Mouse (Mus musculus) hindbrain, embryonic 14.5 days (tissue): Measurements from ENCODE around the gene Cpa4. TPM values are rescaled to one million over a fixed set of nuclear protein-coding genes. Genes with fewer than 3 reads are reported as not detected.

Experiments used
- ATAC-seq: fragments of 200-750 bp; cut with Nextera tagmentation; 2 replicates; pipeline ENCODE4 v1.8.0; 2017; ENCODE audit warnings: moderate number of reproducible peaks, mild to moderate bottlenecking, moderate TSS enrichment, moderate library complexity; ENCODE audit not compliant: low FRiP score
- DNase-seq: peaks from one replicate; pipeline ENCODE4 v3.0.0-alpha.2; 2015; ENCODE audit warnings: low spot score
- H3K27ac ChIP-seq: fragments of 300-500 bp; sonication (generic); 2 replicates; pipeline ENCODE4 v1.5.1; 2014; ENCODE audit warnings: mild to moderate bottlenecking, moderate library complexity
- H3K27me3 ChIP-seq: fragments of 300-500 bp; sonication (generic); 2 replicates; pipeline ENCODE4 v1.6.1; 2014; ENCODE audit warnings: mild to moderate bottlenecking, low read length, mixed read lengths; ENCODE audit not compliant: control insufficient read depth, insufficient read depth
- H3K36me3 ChIP-seq: fragments of 300-500 bp; sonication (generic); replicated peaks from 2 replicates; pipeline ENCODE4 v1.6.1; 2014; ENCODE audit not compliant: control insufficient read depth, insufficient read depth
- H3K4me1 ChIP-seq: fragments of 300-500 bp; sonication (generic); replicated peaks from 2 replicates; pipeline ENCODE4 v1.6.1; 2014; ENCODE audit warnings: antibody characterized with exemption, low read length, mixed read lengths; ENCODE audit not compliant: control insufficient read depth, insufficient read depth
- H3K4me2 ChIP-seq: fragments of 300-500 bp; sonication (generic); replicated peaks from 2 replicates; pipeline ENCODE4 v1.6.1; 2014; ENCODE audit warnings: mild to moderate bottlenecking, moderate library complexity
- H3K4me3 ChIP-seq: fragments of 300-500 bp; sonication (generic); replicated peaks from 2 replicates; pipeline ENCODE4 v1.5.1; 2014; ENCODE audit warnings: mild to moderate bottlenecking, low read length
- H3K9ac ChIP-seq: fragments of 300-500 bp; sonication (generic); 2 replicates; pipeline ENCODE4 v1.6.1; 2014
- H3K9me3 ChIP-seq: fragments of 300-500 bp; sonication (generic); 2 replicates; pipeline ENCODE4 v1.6.1; 2016; ENCODE audit warnings: low read length; ENCODE audit not compliant: control insufficient read depth
- WGBS: fragments of 180-500 bp; shearing (Covaris S2); extraction: QIAGEN DNeasy Blood & Tissue Kit; methylation state at CpG from one replicate; pipeline ENCODE4 v1.1.7; 2014; 5-methylcytosine and 5-hydroxymethylcytosine counted together
- polyA plus RNA-seq: library from polyadenylated mRNA; unstranded; fragments of >200 nt; fragmentation: Nextera tagmentation; extraction: Ambion mirVana; gene quantifications from 2 replicates; pipeline ENCODE4 v1.2.1, GENCODE M21; 2014

The Cpa4 gene
- polyA plus RNA-seq, 1 experiment from 2014 or later = 1.2 TPM

GRCm38 (mm10) chr6:30579961-30580840 is 12.0 kb downstream of the Cpa4 start:
- Histone ChIP-seq H3K9ac (0 out of 2 replicates have a peak overlapping the region, but pooled peaks have one; percentile 0), H3K4me2 (0 out of 2 replicates have a peak overlapping the region, but pooled peaks have one; percentile 8), H3K27me3 (no peaks in the 10 kb centered on the region), H3K36me3 (no peaks in the 10 kb centered on the region), H3K27ac (peak overlapping the region; percentile 71), H3K4me3 (no peak overlapping the region), H3K4me1 (peaks cover 16% of the 10 kb centered on the region), H3K9me3 (no peaks in the 10 kb centered on the region)
- DNase-seq (peak; percentile 59), ATAC-seq (peak; percentile 43; the same call in 1 of the 2 replicates)
- 28% methylated on average over 17 of the region's 17 CpGs for WGBS

DNA sequence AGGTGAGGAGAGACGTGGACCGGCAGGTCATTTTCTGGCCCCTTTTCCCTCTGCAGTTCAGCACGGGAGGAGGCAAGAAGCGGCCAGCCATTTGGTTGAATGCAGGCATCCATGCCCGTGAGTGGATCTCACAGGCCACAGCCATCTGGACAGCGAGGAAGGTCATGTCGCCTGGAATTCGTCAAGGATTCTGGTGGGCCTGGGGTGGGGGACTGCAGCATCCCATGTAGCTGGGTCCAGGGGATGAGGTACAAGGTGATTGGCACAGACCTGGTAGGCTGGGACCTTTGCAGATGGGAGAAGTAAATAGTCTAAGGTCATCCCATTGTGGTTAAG is 12.6 kb downstream of the Cpa4 start:
- H3K4me2 ChIP-seq = 0 out of 2 replicates have a peak overlapping the region, but pooled peaks have one; percentile 8
- H3K36me3 ChIP-seq = no peaks in the 10 kb centered on the region
- H3K27me3 ChIP-seq = no peaks in the 10 kb centered on the region
- no peak overlapping the region for H3K9ac ChIP-seq
- no peak for DNase-seq
- 39% methylated on average over 8 of the region's 8 CpGs for WGBS
- peak overlapping the region; percentile 71 for H3K27ac ChIP-seq
- no peaks in the 10 kb centered on the region for H3K9me3 ChIP-seq
- no peak overlapping the region for H3K4me3 ChIP-seq
- peaks cover 16% of the 10 kb centered on the region for H3K4me1 ChIP-seq
- peak; percentile 57; the same call in 1 of the 2 replicates for ATAC-seq

- Histone ChIP-seq H3K27ac (no peak overlapping the region), H3K9me3 (no peaks in the 10 kb centered on the region), H3K4me1 (peaks cover 8% of the 10 kb centered on the region; the same call in 1 of the 2 replicates), H3K36me3 (no peaks in the 10 kb centered on the region), H3K4me2 (no peak overlapping the region), H3K27me3 (no peaks in the 10 kb centered on the region), H3K9ac (no peak overlapping the region), H3K4me3 (no peak overlapping the region)
- WGBS = 68% methylated on average over 7 of the region's 7 CpGs
- DNase-seq (no peak), ATAC-seq (no peak)
Observed at GRCm38 (mm10) chr6:30586886-30587442, 18.8 kb downstream of the Cpa4 start.

DNA sequence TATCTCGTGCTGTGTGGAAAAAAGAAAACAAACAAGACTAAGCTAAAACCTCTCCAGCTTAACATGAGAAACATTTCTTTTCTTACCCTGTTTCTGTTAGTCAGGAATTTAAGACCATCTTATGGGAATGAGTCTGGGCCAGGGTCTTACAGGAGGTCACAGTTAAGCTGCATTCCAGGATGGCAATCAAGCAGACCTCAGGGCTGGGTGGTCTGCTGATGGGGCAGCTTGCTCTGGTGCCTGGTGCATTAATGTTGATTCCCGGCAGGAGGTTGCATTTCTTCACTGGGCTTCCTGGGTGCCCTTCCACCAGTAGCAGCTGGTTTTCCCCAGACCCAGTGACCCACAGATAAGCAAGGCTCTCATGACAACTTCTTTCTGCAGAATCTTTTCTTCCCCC is 21.6 kb downstream of the Cpa4 start:
- ATAC-seq (no peak), DNase-seq (no peak)
- H3K36me3 ChIP-seq = no peaks in the 10 kb centered on the region
- 53% methylated on average over 2 of the region's 2 CpGs for WGBS
- no peaks in the 10 kb centered on the region for H3K9me3 ChIP-seq
- peaks cover 19% of the 10 kb centered on the region; the same call in 1 of the 2 replicates for H3K4me1 ChIP-seq
- no peak overlapping the region for H3K27ac ChIP-seq
- H3K4me2 ChIP-seq = no peak overlapping the region
- no peaks in the 10 kb centered on the region for H3K27me3 ChIP-seq
- no peak overlapping the region for H3K4me3 ChIP-seq
- H3K9ac ChIP-seq = no peak overlapping the region

DNA sequence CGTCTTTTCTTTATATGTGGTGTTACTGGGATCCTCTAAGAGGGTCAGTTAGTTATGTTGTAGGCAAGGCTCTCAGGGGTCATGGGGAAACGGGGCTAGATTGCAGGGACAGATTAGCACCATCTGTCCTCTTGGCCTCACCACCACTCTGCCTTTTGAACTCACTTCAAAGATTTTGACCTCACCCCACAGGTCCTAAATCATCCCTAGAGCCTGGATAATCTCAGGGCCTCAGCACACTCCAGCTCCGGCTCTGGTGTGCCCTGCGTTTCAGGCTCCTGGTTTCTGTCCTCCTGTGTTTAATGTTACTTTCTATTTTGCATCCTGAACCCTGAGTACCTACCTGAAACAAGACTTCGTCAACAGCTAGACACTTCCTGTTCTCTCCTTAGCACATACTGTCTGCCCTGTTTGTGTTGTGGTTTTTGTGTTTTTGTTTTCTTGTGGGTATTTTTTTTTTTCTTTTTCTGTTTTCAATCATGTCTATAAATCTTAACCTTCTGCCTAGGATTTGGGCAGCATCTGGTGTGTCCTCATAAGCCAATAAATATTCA is 23.8 kb downstream of the Cpa4 start:
- Histone ChIP-seq H3K27me3 (no peaks in the 10 kb centered on the region), H3K9ac (no peak overlapping the region), H3K4me3 (no peak overlapping the region), H3K9me3 (no peaks in the 10 kb centered on the region), H3K4me1 (peaks cover 25% of the 10 kb centered on the region; the same call in 1 of the 2 replicates), H3K27ac (peak overlapping the region; percentile 48), H3K4me2 (no peak overlapping the region), H3K36me3 (no peaks in the 10 kb centered on the region)
- DNase-seq (no peak), ATAC-seq (no peak)
- 74% methylated on average over 5 of the region's 5 CpGs for WGBS

DNA sequence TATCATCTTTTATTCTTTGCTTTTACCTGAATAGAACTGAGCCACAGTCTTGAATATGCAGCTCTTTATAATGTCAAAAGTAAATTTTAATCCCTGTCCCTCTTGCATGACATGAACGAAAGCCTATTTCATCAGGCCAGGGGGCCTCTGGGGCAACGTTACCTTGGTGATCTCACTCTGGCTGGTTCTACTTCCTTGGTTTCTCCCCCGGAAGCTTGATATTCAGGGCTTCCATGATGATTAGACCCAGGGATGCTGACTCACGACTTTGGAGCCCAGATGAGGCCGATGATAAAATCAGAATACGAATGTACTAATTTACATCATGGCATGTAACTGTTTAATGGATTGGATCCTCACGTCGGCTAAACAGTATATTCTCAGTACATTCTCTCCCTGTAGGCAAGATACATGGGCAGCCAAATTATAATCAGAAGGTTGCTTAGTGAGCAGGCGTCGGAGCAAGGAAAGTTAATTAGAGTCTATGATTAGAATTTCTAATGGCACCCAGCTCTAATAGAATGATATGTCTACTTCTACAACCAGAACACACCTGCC is 24.3 kb downstream of the Cpa4 start:
- Histone ChIP-seq H3K36me3 (no peaks in the 10 kb centered on the region), H3K9me3 (no peaks in the 10 kb centered on the region), H3K4me3 (no peak overlapping the region), H3K27ac (peak overlapping the region; percentile 48), H3K4me1 (peaks cover 27% of the 10 kb centered on the region; the same call in 1 of the 2 replicates), H3K27me3 (no peaks in the 10 kb centered on the region), H3K9ac (no peak overlapping the region), H3K4me2 (no peak overlapping the region)
- WGBS = 37% methylated on average over 10 of the region's 10 CpGs
- DNase-seq (no peak), ATAC-seq (peak; percentile 54; the same call in 1 of the 2 replicates)

DNA sequence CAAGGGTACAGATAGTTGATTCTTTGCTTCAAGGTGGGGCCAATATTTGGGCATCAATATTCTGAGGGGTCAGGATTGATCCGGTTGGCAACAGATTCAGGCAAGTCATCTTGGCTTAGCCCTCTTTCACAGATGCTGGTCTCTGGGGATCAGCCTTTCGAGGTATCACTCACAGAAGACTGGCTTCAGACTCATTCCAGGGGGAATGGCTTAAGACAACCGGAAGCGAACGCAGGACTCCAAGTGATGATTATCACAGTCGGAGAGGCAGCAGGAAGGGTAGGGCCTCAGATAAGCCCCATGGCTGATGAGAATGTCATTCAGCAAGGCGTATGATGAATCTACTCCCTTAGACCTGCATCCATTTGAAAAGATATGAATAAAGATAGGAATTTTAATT is 26.2 kb downstream of the Cpa4 start:
- no peaks in the 10 kb centered on the region for H3K36me3 ChIP-seq
- H3K27me3 ChIP-seq = no peaks in the 10 kb centered on the region
- no peaks in the 10 kb centered on the region for H3K9me3 ChIP-seq
- H3K4me2 ChIP-seq = no peak overlapping the region
- no peak for DNase-seq
- no peak overlapping the region for H3K4me3 ChIP-seq
- no peak overlapping the region for H3K27ac ChIP-seq
- no peak for ATAC-seq
- H3K9ac ChIP-seq = no peak overlapping the region
- whole genome bisulfite sequencing = 58% methylated on average over 7 of the region's 7 CpGs
- peaks cover 27% of the 10 kb centered on the region; the same call in 1 of the 2 replicates for H3K4me1 ChIP-seq

GRCm38 (mm10) chr6:30596230-30596898 is 28.2 kb downstream of the Cpa4 start:
- Histone ChIP-seq H3K4me3 (no peak overlapping the region), H3K9me3 (no peaks in the 10 kb centered on the region), H3K36me3 (no peaks in the 10 kb centered on the region), H3K4me2 (no peak overlapping the region), H3K27me3 (no peaks in the 10 kb centered on the region), H3K4me1 (peaks cover 24% of the 10 kb centered on the region; the same call in 1 of the 2 replicates), H3K27ac (no peak overlapping the region), H3K9ac (no peak overlapping the region)
- DNase-seq (no peak), ATAC-seq (no peak)
- WGBS = 78% methylated on average over 8 of the region's 8 CpGs
